Mouse (Mus musculus): ENCODE measurements around the gene Rhpn2. TPM values are rescaled to one million over a fixed set of nuclear protein-coding genes. Genes with fewer than 3 reads are reported as not detected.

The Rhpn2 gene
- polyA plus RNA-seq, 1 experiment from 2014 or later: 32.4 TPM

DNA sequence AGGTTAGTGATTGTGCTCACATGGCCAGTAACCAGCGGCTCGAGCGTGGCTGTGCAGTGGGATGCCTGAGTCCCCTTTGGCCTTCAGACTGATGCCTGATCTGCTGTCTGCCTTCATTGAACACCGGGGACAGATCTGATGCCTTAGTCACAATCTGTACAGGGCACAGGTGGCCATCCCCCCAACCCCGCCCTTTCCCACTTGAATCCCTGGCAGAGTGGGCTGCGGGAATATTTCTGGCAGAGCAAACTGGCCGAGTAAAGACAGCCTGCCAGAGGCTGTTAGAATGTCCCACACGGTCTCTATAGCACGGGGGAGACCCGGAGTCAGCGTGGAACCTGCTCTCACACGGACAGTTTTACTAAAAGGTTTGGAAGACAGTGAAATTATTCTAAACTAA is 23.7 kb downstream of the Rhpn2 start:
- Histone ChIP-seq H3K4me2 (ENCODE audit: low read depth, low read length) (no peak overlapping the region), H3K27me3 (ENCODE audit: control insufficient read depth, insufficient read depth, low read length) (no peaks in the 10 kb centered on the region), H3K4me1 (ENCODE audit: control insufficient read depth, insufficient read depth, low read length) (no peaks in the 10 kb centered on the region; the same call in 1 of the 2 replicates), H3K9me3 (replicated peaks; ENCODE audit: control insufficient read depth, low read length) (no peaks in the 10 kb centered on the region), H3K36me3 (ENCODE audit: control insufficient read depth, insufficient read depth, low read length) (no peaks in the 10 kb centered on the region), H3K9ac (ENCODE audit: low read length) (no peak overlapping the region), H3K27ac (ENCODE audit: low read length) (no peak overlapping the region), H3K4me3 (replicated peaks; ENCODE audit: low read length) (no peak overlapping the region)
- ATAC-seq (ENCODE audit: insufficient read depth, low FRiP score): no peak
- WGBS: 81% methylated on average over 12 of the region's 12 CpGs

DNA sequence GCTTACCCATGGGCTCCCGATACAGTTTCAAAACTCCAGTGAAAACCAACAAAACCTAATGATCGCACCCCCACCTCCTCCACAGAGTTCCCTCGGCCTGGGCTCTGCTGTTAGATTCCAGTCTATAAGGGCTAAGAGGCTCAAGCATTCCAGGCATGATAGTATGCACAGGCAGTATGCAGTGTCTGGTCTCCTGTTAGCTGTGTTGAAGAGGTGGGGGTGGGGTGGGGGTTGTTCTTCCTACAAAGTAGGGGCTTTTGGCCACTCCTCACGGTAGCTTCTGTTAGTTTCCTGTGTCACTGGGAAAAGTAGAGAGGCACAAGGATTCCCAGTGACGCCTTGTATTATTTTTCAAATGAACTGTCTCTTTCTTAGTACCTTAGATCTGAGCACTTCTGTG is 28.3 kb downstream of the Rhpn2 start:
- H3K4me2 ChIP-seq (ENCODE audit: low read depth, low read length): no peak overlapping the region
- H3K4me1 ChIP-seq (ENCODE audit: control insufficient read depth, insufficient read depth, low read length): no peaks in the 10 kb centered on the region
- no peak overlapping the region for H3K27ac ChIP-seq (ENCODE audit: low read length)
- WGBS: 52% methylated on average over 5 of the region's 5 CpGs
- no peaks in the 10 kb centered on the region for H3K27me3 ChIP-seq (ENCODE audit: control insufficient read depth, insufficient read depth, low read length)
- no peaks in the 10 kb centered on the region for H3K36me3 ChIP-seq (ENCODE audit: control insufficient read depth, insufficient read depth, low read length)
- no peak overlapping the region for H3K4me3 ChIP-seq (replicated peaks; ENCODE audit: low read length)
- ATAC-seq (ENCODE audit: insufficient read depth, low FRiP score): no peak
- no peaks in the 10 kb centered on the region for H3K9me3 ChIP-seq (replicated peaks; ENCODE audit: control insufficient read depth, low read length)
- no peak overlapping the region for H3K9ac ChIP-seq (ENCODE audit: low read length)

DNA sequence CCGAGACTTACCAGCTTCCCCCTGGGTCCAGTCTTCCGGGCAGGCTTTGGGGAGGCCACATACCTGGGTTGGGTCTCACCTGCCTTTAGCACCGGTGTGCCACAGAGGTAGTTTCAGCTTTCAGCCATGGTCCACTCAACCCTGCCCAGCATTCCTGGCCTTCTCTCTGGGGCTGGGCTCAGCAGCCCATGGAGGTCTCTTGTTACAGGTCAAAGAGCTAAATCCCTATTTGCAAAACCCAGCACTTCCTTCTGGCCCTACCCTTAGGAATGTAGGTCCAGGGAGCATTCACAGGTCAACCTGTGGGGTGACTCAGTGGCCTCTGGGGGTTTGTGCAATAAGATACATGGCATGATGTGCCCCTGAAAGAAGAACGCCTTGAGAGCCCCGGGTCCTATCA is 28.9 kb downstream of the Rhpn2 start:
- H3K4me1 ChIP-seq (ENCODE audit: control insufficient read depth, insufficient read depth, low read length): no peaks in the 10 kb centered on the region
- WGBS: 47% methylated on average over 5 of the region's 5 CpGs
- no peaks in the 10 kb centered on the region for H3K9me3 ChIP-seq (replicated peaks; ENCODE audit: control insufficient read depth, low read length)
- H3K4me3 ChIP-seq (replicated peaks; ENCODE audit: low read length): no peak overlapping the region
- ATAC-seq (ENCODE audit: insufficient read depth, low FRiP score): peak; percentile 48; the same call in 1 of the 2 replicates
- H3K27ac ChIP-seq (ENCODE audit: low read length): no peak overlapping the region
- H3K36me3 ChIP-seq (ENCODE audit: control insufficient read depth, insufficient read depth, low read length): no peaks in the 10 kb centered on the region
- no peak overlapping the region for H3K9ac ChIP-seq (ENCODE audit: low read length)
- H3K4me2 ChIP-seq (ENCODE audit: low read depth, low read length): no peak overlapping the region
- no peaks in the 10 kb centered on the region for H3K27me3 ChIP-seq (ENCODE audit: control insufficient read depth, insufficient read depth, low read length)

DNA sequence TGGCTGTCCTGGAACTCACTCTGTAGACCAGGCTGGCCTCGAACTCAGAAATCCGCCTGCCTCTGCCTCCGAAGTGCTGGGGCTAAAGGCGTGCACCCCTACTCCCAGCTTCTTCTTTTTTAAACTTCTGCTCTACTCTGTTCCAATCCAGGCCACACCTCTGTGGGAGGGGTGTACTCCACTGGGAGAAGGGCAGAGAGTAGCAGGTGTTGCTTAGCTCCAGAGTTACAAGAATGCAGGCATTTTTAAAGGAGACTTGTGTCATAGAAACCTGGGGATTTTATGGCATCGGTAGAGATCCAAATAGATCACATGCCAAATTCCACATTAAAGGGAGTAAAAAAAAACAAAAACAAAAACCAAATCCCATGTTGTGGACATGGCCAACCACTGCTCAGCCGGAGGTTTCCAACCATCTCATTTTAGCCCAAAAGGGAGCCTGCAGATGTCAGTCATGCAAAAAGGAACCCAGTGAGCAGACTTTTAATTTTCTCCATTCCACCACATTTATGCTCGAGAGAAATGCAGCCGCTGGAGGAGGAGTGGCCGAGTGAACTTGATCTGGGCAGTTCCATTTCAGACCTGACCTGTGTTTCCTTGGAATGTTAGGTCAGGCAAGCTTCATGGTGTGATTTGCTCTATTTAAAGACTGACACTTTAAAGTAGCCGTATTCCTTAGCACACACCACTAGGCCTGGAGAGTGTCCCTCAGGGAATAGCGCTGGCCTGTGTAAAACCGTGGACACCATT is 31.4 kb downstream of the Rhpn2 start:
- H3K9me3 ChIP-seq (replicated peaks; ENCODE audit: control insufficient read depth, low read length): peaks cover 5% of the 10 kb centered on the region
- no peak overlapping the region for H3K4me3 ChIP-seq (replicated peaks; ENCODE audit: low read length)
- no peak overlapping the region for H3K9ac ChIP-seq (ENCODE audit: low read length)
- H3K4me2 ChIP-seq (ENCODE audit: low read depth, low read length): no peak overlapping the region
- no peaks in the 10 kb centered on the region for H3K4me1 ChIP-seq (ENCODE audit: control insufficient read depth, insufficient read depth, low read length)
- H3K27me3 ChIP-seq (ENCODE audit: control insufficient read depth, insufficient read depth, low read length): no peaks in the 10 kb centered on the region
- WGBS: 67% methylated on average over 12 of the region's 12 CpGs
- no peak overlapping the region for H3K27ac ChIP-seq (ENCODE audit: low read length)
- no peaks in the 10 kb centered on the region for H3K36me3 ChIP-seq (ENCODE audit: control insufficient read depth, insufficient read depth, low read length)
- no peak for ATAC-seq (ENCODE audit: insufficient read depth, low FRiP score)

DNA sequence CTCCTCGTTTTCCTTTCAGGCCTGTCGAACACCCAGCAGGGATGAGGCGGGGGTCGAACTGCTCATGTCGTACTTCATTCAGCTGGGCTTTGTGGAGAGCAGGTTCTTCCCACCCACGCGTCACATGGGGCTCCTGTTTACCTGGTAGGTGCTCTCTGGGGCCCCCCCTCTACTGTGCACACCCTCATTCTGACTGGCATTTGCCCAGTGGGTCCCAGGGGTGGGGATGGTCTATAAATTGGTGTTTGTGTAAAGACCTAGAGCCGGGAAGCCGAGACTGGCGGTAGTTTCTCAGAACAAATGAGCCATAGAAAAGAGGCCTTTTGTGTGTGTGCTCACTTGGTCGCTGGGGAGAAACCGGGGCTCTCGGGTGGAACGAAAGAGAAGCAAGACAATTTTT is 37.1 kb downstream of the Rhpn2 start:
- no peak overlapping the region for H3K4me3 ChIP-seq (replicated peaks; ENCODE audit: low read length)
- peaks cover 10% of the 10 kb centered on the region; the same call in 1 of the 2 replicates for H3K4me1 ChIP-seq (ENCODE audit: control insufficient read depth, insufficient read depth, low read length)
- no peaks in the 10 kb centered on the region for H3K27me3 ChIP-seq (ENCODE audit: control insufficient read depth, insufficient read depth, low read length)
- no peaks in the 10 kb centered on the region; the same call in 1 of the 2 replicates for H3K36me3 ChIP-seq (ENCODE audit: control insufficient read depth, insufficient read depth, low read length)
- H3K27ac ChIP-seq (ENCODE audit: low read length): 0 out of 2 replicates have a peak overlapping the region, but pooled peaks have one; percentile 9
- H3K9me3 ChIP-seq (replicated peaks; ENCODE audit: control insufficient read depth, low read length): peaks cover 5% of the 10 kb centered on the region
- no peak for ATAC-seq (ENCODE audit: insufficient read depth, low FRiP score)
- H3K4me2 ChIP-seq (ENCODE audit: low read depth, low read length): no peak overlapping the region
- WGBS: 65% methylated on average over 14 of the region's 14 CpGs
- no peak overlapping the region for H3K9ac ChIP-seq (ENCODE audit: low read length)

DNA sequence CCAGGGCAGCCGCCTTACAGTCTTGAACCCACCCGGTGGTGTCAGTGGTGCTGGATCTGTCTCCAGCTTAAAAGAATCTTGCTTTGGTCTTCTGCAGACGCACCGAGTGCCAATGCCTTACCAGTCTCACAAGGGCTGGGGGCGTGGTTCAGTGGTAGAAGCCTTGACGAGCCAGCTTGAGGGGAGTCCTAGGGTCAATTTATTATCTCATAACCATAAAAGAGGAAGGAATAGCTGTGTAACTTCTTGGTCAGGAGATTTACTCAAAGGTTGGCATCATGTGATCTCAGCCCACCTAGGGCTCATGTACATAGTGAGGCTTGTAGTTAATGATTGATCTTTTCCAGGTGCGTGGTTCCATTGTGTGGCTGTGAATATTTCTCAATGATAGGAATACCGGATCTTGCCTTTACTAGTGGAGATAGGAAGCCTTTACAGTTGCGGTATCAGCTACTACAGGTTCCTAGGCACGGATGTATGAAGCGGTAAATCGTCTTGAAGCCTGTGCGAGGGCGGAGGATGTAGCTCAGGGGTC is 38.6 kb downstream of the Rhpn2 start:
- H3K27me3 ChIP-seq (ENCODE audit: control insufficient read depth, insufficient read depth, low read length): no peaks in the 10 kb centered on the region
- 62% methylated on average over 14 of the region's 14 CpGs for WGBS
- 0 out of 2 replicates have a peak overlapping the region, but pooled peaks have one; percentile 23 for H3K9ac ChIP-seq (ENCODE audit: low read length)
- H3K4me1 ChIP-seq (ENCODE audit: control insufficient read depth, insufficient read depth, low read length): peaks cover 10% of the 10 kb centered on the region; the same call in 1 of the 2 replicates
- no peaks in the 10 kb centered on the region; the same call in 1 of the 2 replicates for H3K36me3 ChIP-seq (ENCODE audit: control insufficient read depth, insufficient read depth, low read length)
- peak; percentile 83 for ATAC-seq (ENCODE audit: insufficient read depth, low FRiP score)
- no peak overlapping the region for H3K4me2 ChIP-seq (ENCODE audit: low read depth, low read length)
- H3K4me3 ChIP-seq (replicated peaks; ENCODE audit: low read length): no peak overlapping the region
- peaks cover 5% of the 10 kb centered on the region for H3K9me3 ChIP-seq (replicated peaks; ENCODE audit: control insufficient read depth, low read length)
- peak overlapping the region; percentile 86 for H3K27ac ChIP-seq (ENCODE audit: low read length)

DNA sequence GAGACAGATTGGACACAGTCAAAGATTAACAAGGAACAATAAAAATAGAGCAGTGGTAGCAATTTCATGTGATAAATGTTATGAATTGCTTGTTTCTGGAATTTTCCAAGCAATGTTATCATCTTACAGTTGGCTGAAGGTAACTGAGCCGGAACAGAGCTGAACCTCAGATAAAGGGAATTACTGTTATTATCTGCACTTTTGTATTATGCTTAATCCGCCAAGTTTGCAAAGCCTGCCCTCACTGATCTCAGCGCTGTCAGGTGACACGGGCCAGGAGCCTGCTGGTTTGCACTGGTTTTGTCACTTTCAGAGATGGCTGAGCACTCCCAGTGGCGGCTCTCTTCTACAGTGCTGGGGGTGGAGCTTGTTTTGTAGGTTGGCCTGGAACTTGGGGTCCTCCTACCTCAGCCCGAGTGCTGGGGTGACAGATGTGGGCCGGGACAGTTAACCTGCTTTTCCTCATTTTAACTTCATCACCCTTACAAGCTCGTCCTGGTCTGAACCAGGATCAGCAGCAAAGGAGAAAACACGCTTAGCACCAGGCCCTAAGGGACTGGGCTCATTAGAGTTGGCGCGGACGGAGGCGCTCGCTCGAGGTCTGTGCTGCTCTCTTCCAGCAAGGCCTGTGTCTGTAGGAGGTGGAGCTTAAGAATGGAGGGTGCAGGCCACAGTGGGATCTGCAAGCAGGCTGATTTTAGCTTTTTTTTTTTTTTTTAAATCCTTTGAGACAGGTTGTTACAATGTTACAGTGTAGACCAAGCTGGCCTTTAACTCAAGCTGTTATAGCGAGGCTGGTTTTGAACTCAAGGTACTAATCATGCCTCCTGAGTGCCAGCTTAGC is 39.4 kb downstream of the Rhpn2 start:
- Histone ChIP-seq H3K27me3 (ENCODE audit: control insufficient read depth, insufficient read depth, low read length) (no peaks in the 10 kb centered on the region), H3K4me2 (ENCODE audit: low read depth, low read length) (no peak overlapping the region), H3K9me3 (replicated peaks; ENCODE audit: control insufficient read depth, low read length) (peaks cover 5% of the 10 kb centered on the region), H3K4me1 (ENCODE audit: control insufficient read depth, insufficient read depth, low read length) (peaks cover 10% of the 10 kb centered on the region; the same call in 1 of the 2 replicates), H3K36me3 (ENCODE audit: control insufficient read depth, insufficient read depth, low read length) (no peaks in the 10 kb centered on the region; the same call in 1 of the 2 replicates), H3K27ac (ENCODE audit: low read length) (peak overlapping the region; percentile 78), H3K9ac (ENCODE audit: low read length) (no peak overlapping the region), H3K4me3 (replicated peaks; ENCODE audit: low read length) (no peak overlapping the region)
- peak; percentile 74 for ATAC-seq (ENCODE audit: insufficient read depth, low FRiP score)
- WGBS: 52% methylated on average over 16 of the region's 16 CpGs

DNA sequence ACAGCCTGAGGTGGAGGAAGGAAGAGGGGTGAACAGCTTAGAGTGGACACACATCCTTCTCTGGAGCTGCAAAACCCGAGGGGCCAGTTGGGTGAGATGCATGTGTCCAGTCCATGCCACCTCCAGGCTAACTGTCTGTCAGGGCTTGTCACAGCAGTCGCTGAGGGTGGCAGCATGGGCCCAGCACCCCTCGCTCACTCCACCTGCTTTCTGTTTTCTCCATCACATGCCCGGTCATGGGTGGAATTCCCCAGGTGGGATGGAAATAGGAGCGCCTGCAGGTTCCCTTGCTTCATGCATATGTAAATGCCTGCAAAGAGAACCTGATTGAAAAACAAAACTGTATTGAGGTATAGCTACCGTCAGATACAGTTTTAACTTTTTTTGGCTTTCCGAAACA is 40.3 kb downstream of the Rhpn2 start:
- Histone ChIP-seq H3K4me3 (replicated peaks; ENCODE audit: low read length) (no peak overlapping the region), H3K27ac (ENCODE audit: low read length) (no peak overlapping the region), H3K4me1 (ENCODE audit: control insufficient read depth, insufficient read depth, low read length) (peaks cover 10% of the 10 kb centered on the region; the same call in 1 of the 2 replicates), H3K9me3 (replicated peaks; ENCODE audit: control insufficient read depth, low read length) (no peaks in the 10 kb centered on the region), H3K36me3 (ENCODE audit: control insufficient read depth, insufficient read depth, low read length) (no peaks in the 10 kb centered on the region; the same call in 1 of the 2 replicates), H3K27me3 (ENCODE audit: control insufficient read depth, insufficient read depth, low read length) (no peaks in the 10 kb centered on the region), H3K9ac (ENCODE audit: low read length) (no peak overlapping the region), H3K4me2 (ENCODE audit: low read depth, low read length) (no peak overlapping the region)
- no peak for ATAC-seq (ENCODE audit: insufficient read depth, low FRiP score)
- 82% methylated on average over 7 of the region's 7 CpGs for WGBS

DNA sequence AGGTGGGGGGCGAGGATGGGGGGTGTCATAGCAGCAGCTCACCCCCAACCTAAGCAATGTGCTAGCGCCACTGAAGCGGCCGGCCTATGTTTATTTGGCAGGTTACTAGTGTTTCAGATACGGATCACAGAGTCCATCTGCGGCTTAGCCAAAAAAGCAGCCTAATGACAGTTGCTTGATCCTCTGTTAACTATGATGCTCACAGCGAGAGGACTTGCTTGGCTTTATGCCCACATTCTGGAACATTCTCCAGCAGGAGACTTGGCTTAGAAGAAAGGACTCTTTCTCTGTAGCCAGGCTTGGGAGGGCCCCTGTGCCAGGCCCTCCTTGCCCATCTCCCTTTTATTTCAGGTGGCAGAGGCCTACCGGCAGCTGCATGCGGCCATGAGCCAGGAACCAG is 42.7 kb downstream of the Rhpn2 start:
- 69% methylated on average over 9 of the region's 9 CpGs for WGBS
- H3K27me3 ChIP-seq (ENCODE audit: control insufficient read depth, insufficient read depth, low read length): no peaks in the 10 kb centered on the region

More for the DNA sequence above, 42.7 kb downstream of the Rhpn2 start:
- no peaks in the 10 kb centered on the region for H3K9me3 ChIP-seq (replicated peaks; ENCODE audit: control insufficient read depth, low read length)
- H3K36me3 ChIP-seq (ENCODE audit: control insufficient read depth, insufficient read depth, low read length): no peaks in the 10 kb centered on the region; the same call in 1 of the 2 replicates
- no peak overlapping the region for H3K4me2 ChIP-seq (ENCODE audit: low read depth, low read length)
- H3K27ac ChIP-seq (ENCODE audit: low read length): no peak overlapping the region
- no peak for ATAC-seq (ENCODE audit: insufficient read depth, low FRiP score)
- peaks cover 15% of the 10 kb centered on the region; the same call in 1 of the 2 replicates for H3K4me1 ChIP-seq (ENCODE audit: control insufficient read depth, insufficient read depth, low read length)
- H3K9ac ChIP-seq (ENCODE audit: low read length): no peak overlapping the region
- no peak overlapping the region for H3K4me3 ChIP-seq (replicated peaks; ENCODE audit: low read length)
